Mouse (Mus musculus) myocyte (in vitro differentiated cells): Measurements from ENCODE around the gene Ormdl2.

Source experiments
- E2F4 ChIP-seq: IDR thresholded peaks from one replicate; pipeline ENCODE4 v1.6.1; 2011; ENCODE audit warnings: mild to moderate bottlenecking, control low read depth, moderate library complexity; ENCODE audit not compliant: insufficient read depth
- MAX ChIP-seq: IDR thresholded peaks from one replicate; pipeline ENCODE4 v1.6.1; 2011; ENCODE audit warnings: low read depth, mild to moderate bottlenecking, control low read depth
- MYOD1 ChIP-seq, 3 experiments: IDR thresholded peaks; one replicate each; pipeline ENCODE4 v1.6.1; 2011; ENCODE audit warnings: control low read depth in 2 of 3, low read depth in 2 of 3, mild to moderate bottlenecking in 2 of 3, moderate library complexity in 1 of 3; ENCODE audit not compliant: insufficient read length in 2 of 3, control insufficient read depth in 1 of 3
- MYOG ChIP-seq, 3 experiments: IDR thresholded peaks; one replicate each; pipeline ENCODE4 v1.6.1; 2011; ENCODE audit warnings: control low read depth in 2 of 3, low read depth in 2 of 3, mild to moderate bottlenecking in 2 of 3; ENCODE audit not compliant: insufficient read length in 2 of 3, control insufficient read depth in 1 of 3, insufficient read depth in 1 of 3
- POLR2A ChIP-seq: IDR thresholded peaks from one replicate; pipeline ENCODE4 v1.6.1; 2011; ENCODE audit warnings: low read depth, mild to moderate bottlenecking, control low read depth, moderate library complexity; ENCODE audit not compliant: insufficient read length
- POLR2AphosphoS2 ChIP-seq: IDR thresholded peaks from one replicate; pipeline ENCODE4 v1.6.1; 2011; ENCODE audit warnings: low read depth, control low read depth; ENCODE audit not compliant: insufficient read length
- REST ChIP-seq: IDR thresholded peaks from one replicate; pipeline ENCODE4 v1.6.1; 2011; ENCODE audit warnings: mild to moderate bottlenecking, control low read depth, moderate library complexity; ENCODE audit not compliant: insufficient read depth, insufficient read length
- SRF ChIP-seq: IDR thresholded peaks from one replicate; pipeline ENCODE4 v1.6.1; 2011; ENCODE audit warnings: low read depth; ENCODE audit not compliant: control insufficient read depth, insufficient read length
- TCF12 ChIP-seq: IDR thresholded peaks from one replicate; pipeline ENCODE4 v1.6.1; 2011; ENCODE audit warnings: mild to moderate bottlenecking, control low read depth; ENCODE audit not compliant: poor library complexity, insufficient read depth, severe bottlenecking
- USF1 ChIP-seq: IDR thresholded peaks from one replicate; pipeline ENCODE4 v1.6.1; 2011; ENCODE audit warnings: low read depth, mild to moderate bottlenecking, control low read depth, moderate library complexity

DNA sequence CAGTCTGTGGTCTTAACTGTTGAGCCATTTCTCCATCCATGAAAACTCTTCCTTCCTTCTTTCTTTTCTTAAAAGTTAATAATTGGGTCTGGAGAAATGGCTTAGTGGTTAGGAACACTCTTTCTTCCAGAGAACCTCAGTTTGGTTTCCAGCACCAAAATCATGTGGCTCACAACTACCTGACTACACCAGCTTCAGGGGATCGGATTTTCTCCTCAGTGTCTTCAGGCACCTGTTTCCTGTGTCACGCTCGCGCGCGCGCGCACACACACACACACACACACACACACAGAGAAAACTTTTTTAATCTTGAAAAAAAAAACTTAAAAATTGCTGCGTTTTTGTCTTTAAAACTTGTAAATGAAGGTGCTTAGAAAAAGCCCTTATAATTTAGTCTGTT, 2.4 kb upstream of the Ormdl2 start:
- TF ChIP-seq POLR2AphosphoS2 (no peak), USF1 (no peak), POLR2A (no peak), MYOD1 (IDR thresholded peaks at IDR 0.05; ENCODE audit: control insufficient read depth in 1 of 3, insufficient read length in 2 of 3, low read depth in 2 of 3) (no peak), MAX (no peak), E2F4 (no peak), REST (no peak), MYOG (IDR thresholded peaks at IDR 0.05; ENCODE audit: control insufficient read depth in 1 of 3, insufficient read depth in 1 of 3, insufficient read length in 2 of 3, low read depth in 2 of 3) (no peak), TCF12 (no peak), SRF (no peak)
